Mouse (Mus musculus): ENCODE measurements at regions not wholly inside any gene's neighbourhood (a gene's known extent, or its start where the extent isn't known, plus 50 kb on each side); places are given as distances from the start of the nearest gene placed in this dataset.

DNA sequence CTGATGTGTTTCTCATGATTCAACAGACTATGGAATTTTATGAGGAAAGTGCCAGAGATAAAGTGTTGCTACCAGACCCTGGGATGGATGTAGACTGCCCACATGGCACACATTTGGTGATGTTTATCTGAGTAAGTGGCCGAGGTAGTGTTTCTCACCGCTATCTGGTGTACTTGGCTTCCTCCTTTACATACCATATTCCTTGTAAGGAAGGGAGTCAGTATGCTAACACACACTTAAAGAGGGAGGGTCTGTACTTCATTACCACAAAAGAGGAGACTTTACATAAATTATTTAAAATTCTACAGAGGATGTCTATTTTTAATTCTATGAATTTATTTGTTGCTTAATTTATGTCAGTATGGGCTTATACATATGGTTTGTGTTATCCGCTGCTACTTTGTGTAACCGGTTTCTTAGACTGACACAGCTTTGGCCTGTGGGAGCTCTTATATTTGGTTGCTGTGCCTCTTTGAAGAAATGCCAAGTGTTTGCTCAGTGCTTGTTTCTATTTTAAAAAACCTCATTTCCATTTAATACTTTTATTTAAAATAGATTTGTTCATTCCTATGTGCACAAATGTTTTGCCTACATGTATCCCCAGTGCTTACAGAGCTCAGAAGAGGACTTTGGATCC lies 100.2 kb upstream of the Impg1 start:
- TF ChIP-seq CTCF (conservative IDR thresholded peaks at IDR 0.05; ENCODE audit: low read length), result no peak
- no peak for TF ChIP-seq NANOG (IDR thresholded peaks at IDR 0.05; ENCODE audit: borderline replicate concordance, low read length)
- no peak for TF ChIP-seq POU5F1 (IDR thresholded peaks at IDR 0.05; ENCODE audit: borderline replicate concordance, low read length)

Measured in E14TG2a.4 (cell line).